Mouse (Mus musculus): Measurements from ENCODE around the gene Phf23. TPM values are rescaled to one million over a fixed set of nuclear protein-coding genes. Genes with fewer than 3 reads are reported as not detected.

Gene Phf23
- polyA plus RNA-seq, 1 experiment from 2014 or later, result 93.7 TPM

DNA sequence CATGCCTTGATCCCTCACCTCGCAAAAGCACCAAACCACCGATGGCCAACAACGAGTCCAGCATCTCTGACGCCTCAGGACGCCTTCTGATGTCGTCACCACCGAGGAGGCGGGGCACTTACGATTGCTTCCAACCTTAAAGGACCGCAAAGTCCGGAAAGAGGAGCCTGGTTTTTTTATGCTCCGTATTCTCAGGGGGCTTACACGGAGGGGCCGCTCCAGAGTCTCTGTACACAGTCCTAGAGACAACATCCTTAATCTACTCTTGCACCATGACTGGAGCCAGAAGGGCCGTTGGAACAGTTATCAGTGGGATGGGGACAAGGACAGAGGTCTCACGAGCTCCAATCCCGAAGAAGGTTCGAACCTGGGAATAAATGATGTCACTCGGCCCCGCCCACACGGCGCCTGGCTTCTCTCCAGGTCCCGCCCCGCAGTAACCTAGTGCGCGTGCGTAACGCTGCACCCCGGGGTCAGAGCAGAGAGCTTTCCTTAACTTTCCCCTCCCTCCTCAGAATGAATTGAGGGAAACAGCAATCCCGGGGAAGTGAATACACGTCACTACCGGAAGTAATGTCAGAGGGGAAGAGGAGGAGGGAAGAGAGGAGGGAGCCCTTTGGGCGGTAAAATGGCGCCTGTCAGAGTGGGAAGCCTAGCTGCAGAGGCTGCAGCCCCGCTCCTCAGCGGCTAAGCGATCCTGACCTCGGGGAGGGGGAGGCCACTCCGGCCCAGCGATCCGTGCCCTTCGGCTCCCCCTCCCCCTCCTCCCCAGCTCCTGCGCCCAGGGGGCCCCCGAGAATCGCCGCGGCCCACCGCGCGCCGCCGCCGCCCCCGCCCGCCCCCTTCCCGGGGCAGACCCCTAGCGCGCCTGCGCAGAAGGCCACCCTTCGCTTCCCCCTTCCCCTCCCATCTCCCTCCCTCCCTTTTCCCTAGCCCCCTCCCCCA, 15.1 kb upstream of the Phf23 start:
- H3K27ac ChIP-seq, result peak overlapping the region; percentile 99
- under 1% methylated on average over 50 of the region's 60 CpGs for WGBS
- peak; percentile 99 for DNase-seq (ENCODE audit: low spot score)
- no peaks in the 10 kb centered on the region for H3K9me3 ChIP-seq
- peak overlapping the region; percentile 99 for H3K4me3 ChIP-seq
- peaks cover 34% of the 10 kb centered on the region for H3K4me1 ChIP-seq (replicated peaks)
- no peaks in the 10 kb centered on the region for H3K27me3 ChIP-seq (ENCODE audit: insufficient read depth, poor library complexity, severe bottlenecking)
- H3K36me3 ChIP-seq, result peaks cover 61% of the 10 kb centered on the region

DNA sequence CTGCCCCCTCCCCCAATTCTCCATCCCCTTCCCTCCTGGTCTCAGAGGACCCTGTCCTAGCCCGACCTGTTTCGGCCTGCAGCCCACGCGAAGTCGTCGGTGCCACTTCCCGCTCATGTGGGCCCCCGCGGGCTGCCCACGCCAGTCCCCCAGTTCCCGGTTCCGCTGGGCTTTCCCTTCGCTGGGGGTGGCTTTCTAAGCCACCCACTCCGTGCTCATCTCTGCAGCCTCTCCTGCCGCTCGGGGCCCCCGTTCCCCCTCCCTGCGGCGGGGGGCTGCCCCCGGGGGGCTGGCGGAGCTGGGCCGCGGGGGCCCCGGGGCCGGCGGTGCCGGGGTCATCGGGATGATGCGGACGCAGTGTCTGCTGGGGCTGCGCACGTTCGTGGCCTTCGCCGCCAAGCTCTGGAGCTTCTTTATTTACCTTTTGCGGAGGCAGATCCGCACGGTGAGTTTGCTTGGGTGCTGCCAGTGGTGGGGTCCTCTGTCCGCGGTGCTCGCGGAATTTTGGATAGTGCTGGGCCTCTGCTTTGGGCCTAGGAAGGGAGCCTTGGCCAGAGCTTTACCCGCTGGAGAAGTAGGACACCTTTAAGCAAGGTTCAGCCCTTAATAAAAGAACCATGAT, 14.3 kb upstream of the Phf23 start, which contains the start of gene Ctdnep1:
Gene Ctdnep1 (plus strand): TSS at position 16 of the 622 bp plus-strand sequence.
- Histone ChIP-seq H3K4me3 (peak within 1 kb of the TSS; percentile 99), H3K36me3 (peaks cover 60% of the 10 kb centered on the region), H3K27ac (peak within 1 kb of the TSS; percentile 99), H3K4me1 (replicated peaks) (peaks cover 34% of the 10 kb centered on the region), H3K9me3 (no peaks in the 10 kb centered on the region), H3K27me3 (ENCODE audit: insufficient read depth, poor library complexity, severe bottlenecking) (no peaks in the 10 kb centered on the region)
- WGBS, result under 1% methylated on average over 36 of the region's 43 CpGs
- DNase-seq (ENCODE audit: low spot score), result no peak

DNA sequence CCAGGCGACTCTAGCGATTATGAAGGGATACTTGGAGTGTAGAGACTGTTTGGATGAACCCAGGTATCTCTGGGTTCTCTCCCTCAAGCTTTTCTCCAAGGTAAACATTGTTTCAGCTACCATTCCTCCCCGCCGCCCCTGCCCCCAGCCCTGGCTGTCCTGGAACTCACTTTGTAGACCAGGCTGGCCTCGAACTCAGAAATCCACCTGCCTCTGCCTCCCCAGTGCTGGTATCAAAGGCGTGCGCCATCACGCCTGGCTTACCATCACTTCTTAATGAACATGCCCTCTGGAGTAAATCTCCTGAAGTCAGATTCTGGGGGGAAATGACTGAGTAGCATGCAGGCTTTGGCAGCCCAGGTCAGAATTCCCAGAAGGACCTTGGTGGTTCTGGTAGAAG, 13.4 kb upstream of the Phf23 start, which contains the start of gene Elp5:
Gene Elp5 (minus strand): TSS at position 293 of the 400 bp plus-strand sequence.
- Histone ChIP-seq H3K9me3 (no peaks in the 10 kb centered on the region), H3K4me1 (replicated peaks) (peaks cover 34% of the 10 kb centered on the region), H3K36me3 (peaks cover 60% of the 10 kb centered on the region), H3K27me3 (ENCODE audit: insufficient read depth, poor library complexity, severe bottlenecking) (no peaks in the 10 kb centered on the region), H3K27ac (peak within 1 kb of the TSS; percentile 99), H3K4me3 (peak within 1 kb of the TSS; percentile 99)
- WGBS, result 65% methylated on average over 8 of the region's 8 CpGs
- no peak for DNase-seq (ENCODE audit: low spot score)

DNA sequence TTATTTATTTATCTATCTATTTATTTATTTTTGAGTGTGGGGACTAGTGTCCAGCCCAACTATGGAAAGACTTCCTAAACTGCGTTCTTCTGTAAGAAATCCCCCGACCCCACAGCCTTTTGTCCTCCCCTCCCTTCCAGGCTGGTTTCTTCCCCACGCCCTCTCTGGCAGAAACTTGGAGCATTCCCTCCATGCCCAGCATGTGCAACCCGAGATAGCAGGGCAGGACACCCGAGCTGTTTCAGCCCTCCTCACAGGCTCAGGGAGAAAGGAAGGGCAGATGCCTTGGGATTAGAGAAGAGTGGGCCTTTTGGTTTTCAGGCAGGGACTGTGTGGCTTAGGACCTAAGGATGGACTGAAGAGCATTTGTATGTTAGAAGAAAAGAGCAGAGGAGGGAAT, 12.7 kb upstream of the Phf23 start:
- 49% methylated on average over 5 of the region's 5 CpGs for WGBS
- no peaks in the 10 kb centered on the region for H3K9me3 ChIP-seq
- H3K4me3 ChIP-seq, result peak overlapping the region; percentile 99
- peaks cover 60% of the 10 kb centered on the region for H3K36me3 ChIP-seq
- no peak for DNase-seq (ENCODE audit: low spot score)
- H3K27me3 ChIP-seq (ENCODE audit: insufficient read depth, poor library complexity, severe bottlenecking), result no peaks in the 10 kb centered on the region
- H3K27ac ChIP-seq, result no peak overlapping the region
- peaks cover 34% of the 10 kb centered on the region for H3K4me1 ChIP-seq (replicated peaks)

DNA sequence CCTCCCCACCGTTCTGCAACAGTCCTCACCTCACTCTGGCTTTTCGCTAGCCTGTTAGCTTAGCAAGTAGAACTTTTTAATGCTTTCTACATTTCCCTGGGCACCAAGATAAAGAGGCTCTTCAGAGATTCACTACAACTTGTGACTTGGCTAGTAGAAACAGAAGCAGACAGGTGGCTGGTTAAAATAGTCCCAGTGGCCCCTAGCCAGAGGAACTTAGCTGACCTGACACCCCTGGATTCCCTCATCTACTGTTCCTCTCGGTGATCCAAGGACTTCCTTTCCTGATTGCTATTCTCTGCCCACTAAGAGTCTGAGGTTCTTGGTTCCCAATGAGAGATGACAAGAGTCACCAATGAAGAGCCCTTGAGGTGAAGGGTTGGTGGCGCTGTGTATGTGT, 12.2 kb upstream of the Phf23 start:
- Histone ChIP-seq H3K4me1 (replicated peaks) (peaks cover 34% of the 10 kb centered on the region), H3K9me3 (no peaks in the 10 kb centered on the region), H3K27ac (no peak overlapping the region), H3K27me3 (ENCODE audit: insufficient read depth, poor library complexity, severe bottlenecking) (no peaks in the 10 kb centered on the region), H3K4me3 (peak overlapping the region; percentile 99; the same call in 1 of the 2 replicates), H3K36me3 (peaks cover 60% of the 10 kb centered on the region)
- 93% methylated on average over 4 of the region's 4 CpGs for WGBS
- DNase-seq (ENCODE audit: low spot score), result no peak

DNA sequence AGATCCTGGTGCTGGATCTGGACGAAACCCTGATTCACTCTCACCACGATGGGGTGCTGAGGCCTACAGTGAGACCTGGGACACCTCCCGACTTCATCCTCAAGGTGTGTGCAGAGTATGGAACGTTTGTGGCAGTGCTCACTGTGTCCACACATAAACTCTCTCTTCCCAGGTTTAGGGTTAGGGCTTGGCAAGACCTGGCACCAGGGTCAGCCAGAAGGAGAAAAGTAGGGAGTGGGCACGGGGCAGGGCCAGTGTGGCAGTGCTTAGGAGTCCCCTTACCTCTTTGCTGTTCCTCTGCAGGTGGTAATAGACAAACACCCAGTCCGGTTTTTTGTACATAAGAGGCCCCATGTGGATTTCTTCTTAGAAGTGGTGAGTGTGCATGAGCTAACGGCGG, 11.1 kb upstream of the Phf23 start:
- Histone ChIP-seq H3K36me3 (peaks cover 65% of the 10 kb centered on the region), H3K9me3 (no peaks in the 10 kb centered on the region), H3K27ac (no peak overlapping the region), H3K4me3 (no peak overlapping the region), H3K4me1 (replicated peaks) (peaks cover 27% of the 10 kb centered on the region), H3K27me3 (ENCODE audit: insufficient read depth, poor library complexity, severe bottlenecking) (no peaks in the 10 kb centered on the region)
- 93% methylated on average over 8 of the region's 8 CpGs for WGBS
- no peak for DNase-seq (ENCODE audit: low spot score)

DNA sequence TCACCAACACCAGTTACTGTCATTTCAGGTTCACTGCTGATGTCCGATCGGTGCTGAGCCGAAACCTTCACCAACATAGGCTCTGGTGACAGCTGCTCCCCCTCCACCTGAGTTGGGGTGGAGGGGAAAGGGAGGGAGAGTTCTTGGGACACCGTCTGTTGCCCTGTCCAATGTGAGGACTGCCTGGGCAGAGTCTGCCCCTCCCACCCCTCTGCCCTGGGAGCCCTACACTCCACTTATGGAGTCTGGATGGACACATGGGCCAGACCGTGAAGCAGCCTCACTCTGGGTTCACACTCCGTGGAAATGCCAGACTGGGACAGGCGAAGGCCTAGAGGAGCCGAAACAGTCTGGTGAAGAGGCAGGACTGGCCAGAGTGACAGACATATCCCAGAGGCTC, 5.6 kb upstream of the Phf23 start:
- H3K9me3 ChIP-seq, result no peaks in the 10 kb centered on the region
- H3K27me3 ChIP-seq (ENCODE audit: insufficient read depth, poor library complexity, severe bottlenecking), result no peaks in the 10 kb centered on the region
- 94% methylated on average over 8 of the region's 8 CpGs for WGBS
- H3K4me3 ChIP-seq, result peak overlapping the region; percentile 23; the same call in 1 of the 2 replicates
- H3K27ac ChIP-seq, result 0 out of 2 replicates have a peak overlapping the region, but pooled peaks have one; percentile 43
- peaks cover 31% of the 10 kb centered on the region for H3K4me1 ChIP-seq (replicated peaks)
- DNase-seq (ENCODE audit: low spot score), result no peak
- H3K36me3 ChIP-seq, result peaks cover 73% of the 10 kb centered on the region

DNA sequence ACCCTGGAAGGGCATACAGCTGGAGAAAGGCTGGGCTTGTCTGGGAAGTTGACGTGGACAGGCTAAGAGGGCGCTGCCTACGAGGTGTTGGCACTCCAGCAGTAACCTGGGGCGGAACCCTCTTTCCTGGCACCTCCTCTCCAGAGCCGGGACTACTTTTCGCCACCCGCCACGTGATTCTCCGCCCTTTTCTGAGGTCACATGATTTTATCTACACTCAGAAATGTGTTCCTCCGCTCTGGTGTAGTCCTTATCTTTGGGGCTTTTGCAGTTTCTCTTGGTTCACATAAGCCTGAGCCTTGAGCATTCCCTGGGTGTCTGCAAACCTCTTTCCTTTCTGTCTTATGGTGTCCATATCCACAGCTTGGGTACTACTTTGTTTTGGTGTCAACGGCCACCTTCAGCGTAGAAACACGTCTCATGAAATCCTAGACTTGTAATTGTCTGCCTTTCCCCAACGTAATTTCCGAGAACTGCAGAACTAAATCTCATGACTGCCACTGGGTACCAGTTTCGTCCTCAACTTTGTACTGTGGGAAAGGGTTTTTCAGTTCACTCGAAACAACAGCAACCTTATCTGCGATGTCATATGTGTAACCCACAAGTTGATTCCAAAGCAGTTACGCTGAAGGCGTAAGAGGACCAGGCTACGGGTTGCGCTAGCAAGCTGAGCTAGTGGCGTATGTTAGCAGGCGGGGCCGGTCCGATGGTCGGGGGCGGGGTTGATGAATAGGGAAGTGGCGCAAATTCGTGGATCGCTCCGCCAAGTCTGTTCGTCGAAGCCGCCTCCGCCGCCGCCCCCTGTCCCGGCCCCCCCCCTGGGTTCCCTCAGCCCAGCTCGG, 4.5 kb upstream of the Phf23 start, which contains the start of gene Gabarap:
Gene Gabarap (plus strand): TSS at position 294 of the 842 bp plus-strand sequence.
- Histone ChIP-seq H3K4me1 (replicated peaks) (peaks cover 31% of the 10 kb centered on the region), H3K36me3 (peaks cover 62% of the 10 kb centered on the region)

DNA sequence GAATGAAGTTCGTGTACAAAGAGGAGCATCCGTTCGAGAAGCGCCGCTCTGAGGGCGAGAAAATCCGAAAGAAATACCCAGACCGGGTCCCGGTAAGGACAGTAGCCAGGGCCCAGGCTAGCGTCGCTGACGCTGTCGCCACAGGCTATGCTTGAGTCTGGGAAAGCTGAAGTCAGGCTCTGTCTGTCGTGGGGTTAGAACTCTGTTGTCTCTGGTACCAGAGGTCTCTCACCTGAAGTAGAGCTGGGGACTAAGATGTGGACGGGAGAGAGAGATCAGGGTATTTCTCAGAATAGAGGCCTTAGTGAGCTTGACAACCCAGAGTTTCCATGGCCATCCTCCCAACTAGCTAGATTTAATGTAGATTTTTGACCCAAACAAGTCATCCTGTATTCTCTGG, 3.9 kb upstream of the Phf23 start:
- H3K4me1 ChIP-seq (replicated peaks), result peaks cover 33% of the 10 kb centered on the region
- H3K9me3 ChIP-seq, result no peaks in the 10 kb centered on the region
- peaks cover 56% of the 10 kb centered on the region for H3K36me3 ChIP-seq
- H3K4me3 ChIP-seq, result peak overlapping the region; percentile 86
- peak overlapping the region; percentile 95 for H3K27ac ChIP-seq
- DNase-seq (ENCODE audit: low spot score), result no peak
- no peaks in the 10 kb centered on the region for H3K27me3 ChIP-seq (ENCODE audit: insufficient read depth, poor library complexity, severe bottlenecking)
- WGBS, result under 1% methylated on average over 15 of the region's 15 CpGs

More for the DNA sequence above, 4.5 kb upstream of the Phf23 start, which contains the start of gene Gabarap:
- DNase-seq (ENCODE audit: low spot score), result peak; percentile 95
- Histone ChIP-seq H3K4me3 (peak within 1 kb of the TSS; percentile 86), H3K9me3 (no peaks in the 10 kb centered on the region), H3K27me3 (ENCODE audit: insufficient read depth, poor library complexity, severe bottlenecking) (no peaks in the 10 kb centered on the region), H3K27ac (peak within 1 kb of the TSS; percentile 95)
- under 1% methylated on average over 40 of the region's 40 CpGs for WGBS

DNA sequence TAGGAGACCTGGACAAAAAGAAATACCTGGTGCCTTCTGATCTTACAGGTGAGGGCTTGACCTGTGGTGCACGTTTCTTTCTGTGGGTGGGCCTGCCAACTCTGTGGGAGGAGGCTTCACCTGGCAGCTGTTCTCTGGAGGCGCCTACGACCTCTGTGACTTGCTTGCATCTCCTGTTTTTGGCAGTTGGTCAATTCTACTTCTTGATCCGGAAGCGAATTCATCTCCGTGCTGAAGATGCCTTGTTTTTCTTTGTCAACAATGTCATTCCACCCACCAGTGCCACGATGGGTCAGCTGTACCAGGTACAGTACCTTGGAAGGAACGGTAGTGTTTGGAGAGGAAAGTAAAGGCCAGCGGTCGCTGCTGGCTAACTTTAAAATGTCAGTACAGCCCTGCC, 3.2 kb upstream of the Phf23 start:
- peak overlapping the region; percentile 40; the same call in 1 of the 2 replicates for H3K27ac ChIP-seq
- H3K4me3 ChIP-seq, result peak overlapping the region; percentile 86
- WGBS, result 89% methylated on average over 10 of the region's 10 CpGs
- H3K36me3 ChIP-seq, result peaks cover 49% of the 10 kb centered on the region
- H3K9me3 ChIP-seq, result no peaks in the 10 kb centered on the region
- DNase-seq (ENCODE audit: low spot score), result no peak
- H3K4me1 ChIP-seq (replicated peaks), result peaks cover 39% of the 10 kb centered on the region
- no peaks in the 10 kb centered on the region for H3K27me3 ChIP-seq (ENCODE audit: insufficient read depth, poor library complexity, severe bottlenecking)

DNA sequence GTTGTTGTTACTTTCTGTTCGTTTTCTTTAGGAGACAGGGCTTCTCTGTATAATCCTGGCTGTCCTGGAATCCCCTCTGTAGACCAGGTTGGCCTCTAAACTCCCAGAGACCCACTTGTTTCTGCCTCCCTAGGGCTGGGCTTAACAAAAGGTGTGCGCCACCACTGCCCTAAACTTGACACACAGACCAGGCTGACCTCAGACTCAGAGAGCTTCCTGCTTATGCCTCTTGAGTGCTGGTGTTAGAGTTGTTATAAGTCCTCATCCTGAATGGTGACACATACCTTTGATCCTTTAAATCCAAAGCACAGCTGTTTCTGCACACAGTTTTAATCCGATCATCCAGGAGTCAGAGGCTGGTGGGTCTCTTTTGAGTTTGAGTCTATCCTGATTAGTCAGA, 2.6 kb upstream of the Phf23 start:
- no peak overlapping the region for H3K27ac ChIP-seq
- 93% methylated on average over 3 of the region's 3 CpGs for WGBS
- peak overlapping the region; percentile 86 for H3K4me3 ChIP-seq
- H3K9me3 ChIP-seq, result no peaks in the 10 kb centered on the region
- no peaks in the 10 kb centered on the region for H3K27me3 ChIP-seq (ENCODE audit: insufficient read depth, poor library complexity, severe bottlenecking)
- DNase-seq (ENCODE audit: low spot score), result no peak
- peaks cover 45% of the 10 kb centered on the region for H3K4me1 ChIP-seq (replicated peaks)
- peaks cover 48% of the 10 kb centered on the region for H3K36me3 ChIP-seq

DNA sequence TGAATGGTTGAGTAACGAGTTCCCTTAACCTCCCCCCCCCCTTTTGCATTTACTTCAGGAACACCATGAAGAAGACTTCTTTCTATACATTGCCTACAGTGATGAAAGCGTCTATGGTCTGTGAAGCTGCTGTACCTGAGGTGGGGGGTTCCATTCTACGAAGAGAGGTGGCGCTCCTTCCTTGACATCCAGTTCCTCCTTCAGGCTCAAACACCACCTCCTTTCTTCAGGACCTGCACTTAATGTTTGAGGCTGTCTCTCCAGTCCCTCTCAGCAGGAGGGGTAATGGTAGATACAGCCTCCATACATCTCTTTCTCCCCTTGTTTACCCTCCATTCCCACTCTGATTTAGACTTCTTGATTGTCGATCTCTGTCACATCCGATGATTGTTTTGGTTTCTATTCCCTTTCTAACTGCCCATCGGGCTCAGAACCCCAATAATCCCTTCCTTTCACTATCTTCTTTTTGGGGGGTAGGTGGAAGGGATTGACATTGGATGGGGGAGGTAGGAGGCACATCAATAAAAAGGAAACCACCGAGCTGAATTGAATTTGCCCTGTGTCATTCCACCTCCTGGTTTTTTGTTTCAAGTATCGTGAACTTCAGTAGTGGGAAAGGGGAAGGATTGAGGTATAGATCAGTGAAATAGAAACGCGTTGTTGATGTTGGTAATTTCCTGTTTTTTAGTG, 1.0 kb upstream of the Phf23 start:
- H3K27ac ChIP-seq, result no peak overlapping the region
- peaks cover 54% of the 10 kb centered on the region for H3K4me1 ChIP-seq (replicated peaks)
- 87% methylated on average over 11 of the region's 11 CpGs for WGBS
- no peaks in the 10 kb centered on the region for H3K9me3 ChIP-seq
- H3K4me3 ChIP-seq, result peak overlapping the region; percentile 99
- DNase-seq (ENCODE audit: low spot score), result no peak
- H3K27me3 ChIP-seq (ENCODE audit: insufficient read depth, poor library complexity, severe bottlenecking), result no peaks in the 10 kb centered on the region
- H3K36me3 ChIP-seq, result peaks cover 48% of the 10 kb centered on the region
